Mouse (Mus musculus) heart, postnatal 0 days (tissue): ENCODE results near the gene Syngr1. TPM values are rescaled to one million over a fixed set of nuclear protein-coding genes. Genes with fewer than 3 reads are reported as not detected.

ENCODE experiments used
- ATAC-seq: fragments of 200-750 bp; cut with Nextera tagmentation; 2 replicates; pipeline ENCODE4 v1.8.0; 2017; ENCODE audit warnings: low read depth, moderate number of reproducible peaks, moderate library complexity; ENCODE audit not compliant: insufficient read depth
- DNase-seq: peaks from one replicate; pipeline ENCODE4 v3.0.0-alpha.2; 2016; ENCODE audit warnings: low spot score
- H3K27ac ChIP-seq: fragments of 300-500 bp; sonication (generic); 2 replicates; pipeline ENCODE4 v1.5.1; 2014; ENCODE audit warnings: low read depth, mild to moderate bottlenecking
- H3K27me3 ChIP-seq: fragments of 300-500 bp; sonication (generic); 2 replicates; pipeline ENCODE4 v1.6.1; 2014; ENCODE audit warnings: low read length, mixed read lengths; ENCODE audit not compliant: control insufficient read depth, insufficient read depth
- H3K36me3 ChIP-seq: fragments of 300-500 bp; sonication (generic); replicated peaks from 2 replicates; pipeline ENCODE4 v1.6.1; 2014; ENCODE audit warnings: low read length, mixed read lengths; ENCODE audit not compliant: control insufficient read depth, insufficient read depth
- H3K4me1 ChIP-seq: fragments of 300-500 bp; sonication (generic); 2 replicates; pipeline ENCODE4 v1.6.1; 2014; ENCODE audit warnings: antibody characterized with exemption; ENCODE audit not compliant: control insufficient read depth, insufficient read depth
- H3K4me2 ChIP-seq: fragments of 300-500 bp; sonication (generic); 2 replicates; pipeline ENCODE4 v1.6.1; 2014; ENCODE audit warnings: low read depth, mild to moderate bottlenecking, low read length, moderate library complexity
- H3K4me3 ChIP-seq: fragments of 300-500 bp; sonication (generic); 2 replicates; pipeline ENCODE4 v1.5.1; 2014; ENCODE audit warnings: low read depth, low read length
- H3K9ac ChIP-seq: fragments of 300-500 bp; sonication (generic); replicated peaks from 2 replicates; pipeline ENCODE4 v1.6.1; 2014; ENCODE audit warnings: low read depth, low read length, mixed read lengths
- H3K9me3 ChIP-seq: fragments of 300-500 bp; sonication (generic); replicated peaks from 2 replicates; pipeline ENCODE4 v1.6.1; 2016; ENCODE audit warnings: low read length; ENCODE audit not compliant: control insufficient read depth
- CTCF ChIP-seq: IDR thresholded peaks from 2 replicates; pipeline ENCODE4 v1.5.1; 2016; ENCODE audit warnings: antibody characterized with exemption, control low read depth, low read depth
- EP300 ChIP-seq: IDR thresholded peaks from 2 replicates; pipeline ENCODE4 v1.6.1; 2016; ENCODE audit warnings: antibody characterized with exemption, low read depth
- WGBS: fragments of 180-500 bp; shearing (Covaris S2); extraction: QIAGEN DNeasy Blood & Tissue Kit; methylation state at CpG from one replicate; pipeline ENCODE4 v1.1.7; 2014; 5-methylcytosine and 5-hydroxymethylcytosine counted together
- polyA plus RNA-seq: library from polyadenylated mRNA; unstranded; fragments of >200 nt; fragmentation: Nextera tagmentation; extraction: Ambion mirVana; gene quantifications from 2 replicates; pipeline ENCODE4 v1.2.1, GENCODE M21; 2015
- total RNA-seq: library from RNA; depleted of rRNA; stranded (reverse); fragments of >200 nt; gene quantifications from 2 replicates; pipeline ENCODE4 v1.2.3, GENCODE M21; 2014; ENCODE audit warnings: low replicate concordance

The Syngr1 gene
- total and polyA plus RNA-seq, 2 experiments from 2014 or later: 140 to 144 TPM

GRCm38 (mm10) chr15:80079954-80080353, 11.2 kb upstream of the Syngr1 start:
- Histone ChIP-seq H3K4me1 (0 out of 2 replicates have a peak, but pooled peaks cover 11% of the 10 kb centered on the region), H3K4me2 (no peak overlapping the region), H3K4me3 (no peak overlapping the region), H3K27ac (no peak overlapping the region), H3K9me3 (no peaks in the 10 kb centered on the region), H3K36me3 (peaks cover 52% of the 10 kb centered on the region), H3K27me3 (no peaks in the 10 kb centered on the region), H3K9ac (no peak overlapping the region)
- no peak for DNase-seq
- no peak for ATAC-seq
- TF ChIP-seq EP300 (no peak), CTCF (no peak)
- WGBS: 74% methylated on average over 3 of the region's 3 CpGs

GRCm38 (mm10) chr15:80080711-80081615, 10.2 kb upstream of the Syngr1 start:
- peak overlapping the region; percentile 79 for H3K4me2 ChIP-seq

DNA sequence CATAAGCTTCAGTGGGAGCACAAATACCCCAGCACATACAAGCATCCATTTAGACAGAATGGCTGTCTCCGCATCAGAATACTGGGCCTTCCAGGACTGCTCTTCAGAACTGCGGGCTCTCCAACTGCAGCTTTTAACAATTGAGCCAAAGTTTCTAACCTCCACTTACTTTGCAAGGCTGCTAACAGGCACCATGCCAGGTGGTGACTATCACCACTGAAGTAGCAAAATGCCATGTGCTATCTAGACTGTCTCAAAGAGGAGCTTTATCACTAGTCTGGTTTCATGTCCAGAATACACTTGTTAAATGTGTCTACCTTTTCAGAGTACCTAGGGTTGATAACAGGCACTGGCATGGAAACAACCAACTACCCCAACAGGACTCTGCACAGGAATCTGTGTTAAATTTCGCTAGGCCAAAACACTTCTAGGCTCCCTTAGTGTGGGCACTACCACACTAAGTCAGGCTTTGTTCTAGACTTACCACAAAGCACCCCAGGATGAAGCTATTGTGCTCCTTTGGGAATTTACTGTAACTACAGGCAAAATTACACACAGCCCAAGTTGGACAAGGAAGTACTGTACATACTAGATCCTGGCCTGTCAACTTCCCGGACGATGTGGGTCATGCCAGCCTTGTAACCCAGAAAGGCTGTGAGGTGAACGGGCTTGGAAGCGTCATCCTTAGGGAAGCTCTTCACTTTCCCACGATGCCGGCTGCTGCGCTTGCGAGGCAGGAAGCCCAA, 9.2 kb upstream of the Syngr1 start:
- no peak for ATAC-seq
- peak overlapping the region; percentile 79 for H3K4me2 ChIP-seq
- TF ChIP-seq EP300: no peak
- no peak for TF ChIP-seq CTCF
- H3K27ac ChIP-seq: peak overlapping the region; percentile 81
- no peak for DNase-seq
- H3K36me3 ChIP-seq: peaks cover 50% of the 10 kb centered on the region
- no peaks in the 10 kb centered on the region for H3K27me3 ChIP-seq
- peak overlapping the region; percentile 82 for H3K9ac ChIP-seq
- H3K4me3 ChIP-seq: peak overlapping the region; percentile 80
- no peaks in the 10 kb centered on the region for H3K9me3 ChIP-seq
- WGBS: 5% methylated on average over 11 of the region's 11 CpGs
- H3K4me1 ChIP-seq: 0 out of 2 replicates have a peak, but pooled peaks cover 9% of the 10 kb centered on the region

More at GRCm38 (mm10) chr15:80080711-80081615, 10.2 kb upstream of the Syngr1 start:
- no peaks in the 10 kb centered on the region for H3K9me3 ChIP-seq
- 0 out of 2 replicates have a peak, but pooled peaks cover 9% of the 10 kb centered on the region for H3K4me1 ChIP-seq
- 61% methylated on average over 9 of the region's 9 CpGs for WGBS
- no peak overlapping the region for H3K9ac ChIP-seq
- no peak overlapping the region for H3K27ac ChIP-seq
- no peak for DNase-seq
- no peak for ATAC-seq
- H3K36me3 ChIP-seq: peaks cover 52% of the 10 kb centered on the region
- no peak for TF ChIP-seq EP300
- peak; percentile 60 for TF ChIP-seq CTCF
- H3K27me3 ChIP-seq: no peaks in the 10 kb centered on the region
- peak overlapping the region; percentile 80; the same call in 1 of the 2 replicates for H3K4me3 ChIP-seq

DNA sequence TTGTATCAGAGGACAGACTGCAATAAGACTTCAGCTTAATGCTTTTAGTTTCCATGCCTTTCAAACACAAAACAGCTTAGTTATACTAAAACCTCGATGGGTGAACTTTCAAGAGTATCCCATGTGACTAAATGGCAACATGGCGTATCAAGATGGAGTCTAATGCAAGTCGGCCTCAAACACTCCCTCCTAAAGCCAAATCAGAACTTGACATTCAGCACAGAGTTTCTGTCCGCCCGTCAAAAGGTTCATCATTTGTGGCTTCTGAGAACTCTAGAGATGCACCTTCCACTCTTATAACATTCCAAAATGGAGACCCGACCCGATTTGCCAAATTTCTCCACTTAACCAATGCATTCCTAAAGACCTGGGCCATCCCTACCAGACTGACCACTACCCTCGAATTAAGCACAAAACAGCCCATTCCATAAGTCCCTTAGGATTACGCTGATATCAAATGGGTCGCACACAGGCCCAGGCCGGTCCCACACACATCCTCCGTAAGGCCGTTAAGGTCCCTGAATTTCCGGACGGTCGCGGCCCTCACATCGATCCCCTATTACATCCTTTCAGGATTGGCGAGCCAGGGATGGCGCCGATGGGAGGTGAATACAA, 8.4 kb upstream of the Syngr1 start:
- TF ChIP-seq CTCF (no peak), EP300 (no peak)
- ATAC-seq (peak; percentile 5), DNase-seq (no peak)
- Histone ChIP-seq H3K36me3 (peaks cover 42% of the 10 kb centered on the region), H3K4me3 (peak overlapping the region; percentile 80), H3K9me3 (no peaks in the 10 kb centered on the region), H3K27ac (peak overlapping the region; percentile 81), H3K4me2 (peak overlapping the region; percentile 79), H3K27me3 (no peaks in the 10 kb centered on the region), H3K9ac (peak overlapping the region; percentile 82), H3K4me1 (0 out of 2 replicates have a peak, but pooled peaks cover 9% of the 10 kb centered on the region)
- under 1% methylated on average over 21 of the region's 21 CpGs for WGBS

- Histone ChIP-seq H3K9me3 (no peaks in the 10 kb centered on the region), H3K27me3 (no peaks in the 10 kb centered on the region), H3K4me3 (peak overlapping the region; percentile 80), H3K9ac (peak overlapping the region; percentile 82), H3K27ac (peak overlapping the region; percentile 90), H3K4me1 (0 out of 2 replicates have a peak, but pooled peaks cover 9% of the 10 kb centered on the region), H3K36me3 (peaks cover 37% of the 10 kb centered on the region), H3K4me2 (peak overlapping the region; percentile 79)
- DNase-seq (peak; percentile 98), ATAC-seq (peak; percentile 96)
- TF ChIP-seq EP300 (peak; percentile 59; the same call in 1 of the 2 replicates), CTCF (peak; percentile 22)
- WGBS: under 1% methylated on average over 30 of the region's 30 CpGs
Measured at GRCm38 (mm10) chr15:80083276-80083731, 7.8 kb upstream of the Syngr1 start.
